Mouse (Mus musculus) intestine, embryonic 16.5 days (tissue): ENCODE data around the gene Ang2. TPM values are rescaled to one million over a fixed set of nuclear protein-coding genes. Genes with fewer than 3 reads are reported as not detected.
"Not testable (repeated sequence)": the region's sequence is repeated elsewhere in the genome, so short reads cannot be mapped to it uniquely, and the experiment has no call there.

Source experiments
- ATAC-seq: fragments of 200-750 bp; cut with Nextera tagmentation; 2 replicates; pipeline ENCODE4 v1.8.0; 2017; ENCODE audit warnings: moderate TSS enrichment, moderate library complexity
- H3K27ac ChIP-seq: fragments of 300-500 bp; sonication (generic); 2 replicates; pipeline ENCODE4 v1.5.1; 2014; ENCODE audit warnings: mild to moderate bottlenecking, low read length
- H3K27me3 ChIP-seq: fragments of 300-500 bp; sonication (generic); replicated peaks from 2 replicates; pipeline ENCODE4 v1.6.1; 2014; ENCODE audit warnings: low read length, control low read depth, mixed read lengths; ENCODE audit not compliant: control insufficient read depth, insufficient read depth
- H3K36me3 ChIP-seq: fragments of 300-500 bp; sonication (generic); 2 replicates; pipeline ENCODE4 v1.6.1; 2014; ENCODE audit warnings: low read length, control low read depth; ENCODE audit not compliant: control insufficient read depth, insufficient read depth
- H3K4me1 ChIP-seq: fragments of 300-500 bp; sonication (generic); 2 replicates; pipeline ENCODE4 v1.6.1; 2014; ENCODE audit warnings: low read length, control low read depth, mixed read lengths; ENCODE audit not compliant: control insufficient read depth, insufficient read depth
- H3K4me2 ChIP-seq: fragments of 300-500 bp; sonication (generic); 2 replicates; pipeline ENCODE4 v1.6.1; 2014; ENCODE audit warnings: low read depth, low read length, control low read depth
- H3K4me3 ChIP-seq: fragments of 300-500 bp; sonication (generic); 2 replicates; pipeline ENCODE4 v1.5.1; 2014; ENCODE audit warnings: mild to moderate bottlenecking, low read length
- H3K9ac ChIP-seq: fragments of 300-500 bp; sonication (generic); 2 replicates; pipeline ENCODE4 v1.6.1; 2014; ENCODE audit warnings: low read depth, low read length
- H3K9me3 ChIP-seq: fragments of 300-500 bp; sonication (generic); 2 replicates; pipeline ENCODE4 v1.6.1; 2016; ENCODE audit warnings: low read length, control low read depth; ENCODE audit not compliant: control insufficient read depth
- WGBS: fragments of 180-500 bp; shearing (Covaris S2); extraction: QIAGEN DNeasy Blood & Tissue Kit; methylation state at CpG from one replicate; pipeline ENCODE4 v1.1.7; 2014; 5-methylcytosine and 5-hydroxymethylcytosine counted together
- polyA plus RNA-seq: library from polyadenylated mRNA; unstranded; fragments of >200 nt; fragmentation: Nextera tagmentation; extraction: Ambion mirVana; gene quantifications from 2 replicates; pipeline ENCODE4 v1.2.1, GENCODE M21; 2015

Ang2 gene
- polyA plus RNA-seq, result not detected in 2 replicates

DNA sequence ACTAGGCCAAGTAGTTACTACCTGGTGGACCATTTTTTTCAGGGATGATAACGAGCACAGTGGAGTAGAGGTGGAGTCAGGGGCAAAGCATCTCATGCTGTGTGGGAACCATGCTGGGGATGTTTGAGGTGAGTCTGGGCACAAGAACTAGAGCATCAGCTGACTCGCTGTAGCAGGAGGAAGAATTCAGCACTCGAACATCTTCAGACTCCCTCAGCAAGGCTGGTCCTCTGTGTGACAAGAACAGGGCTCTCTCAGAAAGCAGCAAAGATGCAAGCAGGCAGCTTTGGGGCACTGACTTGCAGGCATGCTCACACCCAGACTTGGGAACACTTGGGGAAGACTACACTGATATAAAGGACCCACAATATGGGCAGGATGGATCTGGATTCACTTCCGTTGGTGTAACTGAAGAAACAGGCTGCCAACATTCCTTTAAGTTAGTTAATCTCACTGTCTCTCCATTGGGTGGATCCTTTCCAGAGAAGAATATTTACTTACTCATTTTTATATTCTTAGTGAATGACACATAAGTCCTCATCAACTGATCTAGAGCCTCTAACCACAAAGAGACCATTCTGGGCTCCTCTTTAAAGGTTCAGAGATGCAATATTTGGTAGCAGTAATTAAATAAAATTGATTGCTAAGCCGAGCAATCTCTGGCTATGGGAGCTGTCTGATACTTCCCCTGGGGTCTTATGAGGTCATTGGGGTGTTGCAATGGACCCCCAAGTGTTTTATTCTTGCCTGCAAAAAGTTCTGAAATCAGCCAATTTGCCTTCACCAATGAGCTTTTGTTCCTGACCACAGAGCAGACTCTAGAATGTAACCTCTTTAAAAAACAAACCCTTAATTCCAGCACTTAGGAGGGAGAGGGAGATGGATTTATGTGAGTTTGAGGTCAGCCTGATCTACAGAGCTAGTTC, at the start of gene Ang2:
TSS of gene Ang2 (minus strand) at position 51 of the 926 bp plus-strand sequence.
- WGBS, result 82% methylated on average over 5 of the region's 5 CpGs
- no peak within 1 kb of the TSS for H3K4me3 ChIP-seq
- no peak within 1 kb of the TSS for H3K4me2 ChIP-seq
- H3K36me3 ChIP-seq, result no peaks in the 10 kb centered on the region
- H3K9me3 ChIP-seq, result no peaks in the 10 kb centered on the region
- no peaks in the 10 kb centered on the region for H3K4me1 ChIP-seq
- H3K27me3 ChIP-seq, result no peaks in the 10 kb centered on the region
- no peak within 1 kb of the TSS for H3K9ac ChIP-seq
- no peak within 1 kb of the TSS for H3K27ac ChIP-seq
- no peak for ATAC-seq

DNA sequence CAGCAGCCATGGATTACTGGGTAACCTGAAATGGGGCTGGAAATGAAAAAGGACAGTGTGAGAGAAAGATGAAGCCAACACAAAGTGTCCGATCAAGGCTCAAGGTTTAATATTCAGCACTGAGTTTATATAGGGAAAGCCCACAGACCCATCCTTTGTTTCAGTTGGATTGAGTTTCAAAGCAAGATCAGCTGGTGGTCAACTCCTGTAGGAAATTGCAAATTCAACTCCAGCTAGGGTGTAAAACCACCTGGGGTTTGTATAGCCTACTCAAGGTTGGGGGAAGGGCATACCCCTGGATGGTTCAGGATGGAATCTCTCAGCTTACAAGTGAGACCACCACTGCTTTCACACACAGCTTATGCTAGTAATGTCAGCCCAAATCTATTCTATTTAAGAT, 48.8 kb upstream of the Ang2 start:
- Histone ChIP-seq H3K36me3 (no peaks in the 10 kb centered on the region), H3K27ac (no peak overlapping the region), H3K27me3 (no peaks in the 10 kb centered on the region), H3K4me1 (no peaks in the 10 kb centered on the region), H3K4me2 (no peak overlapping the region), H3K9ac (no peak overlapping the region), H3K4me3 (no peak overlapping the region), H3K9me3 (no peaks in the 10 kb centered on the region)
- 98% methylated on average over 1 of the region's 1 CpGs for WGBS
- ATAC-seq, result no peak

- Histone ChIP-seq H3K4me1 (no peaks in the 10 kb centered on the region), H3K9ac (no peak overlapping the region), H3K36me3 (no peaks in the 10 kb centered on the region), H3K4me2 (no peak overlapping the region), H3K27me3 (no peaks in the 10 kb centered on the region), H3K27ac (no peak overlapping the region), H3K4me3 (no peak overlapping the region), H3K9me3 (no peaks in the 10 kb centered on the region)
- no peak for ATAC-seq
These were observed 42.0 kb upstream of the Ang2 start for GRCm38 (mm10) chr14:51240899-51241298.

GRCm38 (mm10) chr14:51237488-51237887, 38.5 kb upstream of the Ang2 start:
- H3K4me2 ChIP-seq, H3K27me3 ChIP-seq, H3K27ac ChIP-seq, H3K4me1 ChIP-seq, H3K4me3 ChIP-seq, H3K36me3 ChIP-seq, H3K9ac ChIP-seq, H3K9me3 ChIP-seq, ATAC-seq: not testable (repeated sequence)
- WGBS, result 89% methylated on average over 1 of the region's 1 CpGs

GRCm38 (mm10) chr14:51229657-51230056, 30.7 kb upstream of the Ang2 start:
- not testable (repeated sequence) for H3K36me3 ChIP-seq, H3K4me2 ChIP-seq, H3K9me3 ChIP-seq, H3K27ac ChIP-seq, H3K27me3 ChIP-seq, H3K4me1 ChIP-seq, H3K9ac ChIP-seq, H3K4me3 ChIP-seq, ATAC-seq
- 62% methylated on average over 4 of the region's 4 CpGs for WGBS

DNA sequence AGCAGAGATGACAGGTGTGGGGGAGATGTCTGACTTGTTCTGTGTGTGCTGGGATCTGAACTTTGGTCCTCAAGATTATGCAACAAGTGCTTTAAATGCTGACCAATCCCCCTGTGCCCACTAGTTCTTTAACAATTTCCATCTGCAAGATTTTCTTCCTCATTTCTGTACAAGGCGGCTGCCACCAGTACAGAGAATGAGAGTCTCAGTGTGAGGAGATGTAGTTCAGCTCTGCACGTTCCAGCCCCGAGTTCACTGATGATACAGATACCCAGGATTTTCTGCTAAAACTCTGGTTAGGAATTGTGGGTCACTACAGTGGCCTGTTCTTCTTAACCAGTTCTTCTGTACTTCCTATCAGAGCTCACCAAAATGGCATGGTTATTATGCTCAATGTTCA, 21.1 kb upstream of the Ang2 start:
- H3K36me3 ChIP-seq, H3K27me3 ChIP-seq, H3K4me3 ChIP-seq, H3K9me3 ChIP-seq, ATAC-seq, H3K4me1 ChIP-seq, H3K27ac ChIP-seq, H3K9ac ChIP-seq, H3K4me2 ChIP-seq: not testable (repeated sequence)
- 84% methylated on average over 3 of the region's 3 CpGs for WGBS

DNA sequence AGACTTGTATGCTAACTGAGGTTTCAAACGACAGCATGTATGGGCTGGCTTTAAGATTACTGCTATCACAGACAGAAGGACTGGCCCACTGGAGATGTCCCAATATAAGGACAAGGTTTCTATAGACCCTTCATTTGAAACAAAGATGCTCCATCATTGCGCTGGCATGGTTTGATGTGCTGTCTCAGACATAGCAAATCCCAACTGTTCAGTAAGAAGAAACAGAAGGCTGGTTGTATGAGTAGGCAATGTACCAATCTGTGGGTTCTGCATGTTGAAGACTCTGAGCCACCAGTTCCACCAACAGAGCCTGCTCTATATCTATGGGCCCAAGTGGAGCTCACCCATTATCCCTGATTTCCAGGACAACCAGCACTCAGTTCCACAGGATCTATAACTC, 4.2 kb upstream of the Ang2 start, which contains the start of gene Ear14:
TSS of gene Ear14 (plus strand) at position 277 of the 400 bp plus-strand sequence.
- Histone ChIP-seq H3K4me1 (no peaks in the 10 kb centered on the region), H3K36me3 (no peaks in the 10 kb centered on the region), H3K4me2 (no peak within 1 kb of the TSS), H3K27ac (no peak within 1 kb of the TSS), H3K27me3 (no peaks in the 10 kb centered on the region), H3K9me3 (no peaks in the 10 kb centered on the region), H3K4me3 (no peak within 1 kb of the TSS), H3K9ac (no peak within 1 kb of the TSS)
- 95% methylated on average over 2 of the region's 2 CpGs for WGBS
- ATAC-seq, result no peak

DNA sequence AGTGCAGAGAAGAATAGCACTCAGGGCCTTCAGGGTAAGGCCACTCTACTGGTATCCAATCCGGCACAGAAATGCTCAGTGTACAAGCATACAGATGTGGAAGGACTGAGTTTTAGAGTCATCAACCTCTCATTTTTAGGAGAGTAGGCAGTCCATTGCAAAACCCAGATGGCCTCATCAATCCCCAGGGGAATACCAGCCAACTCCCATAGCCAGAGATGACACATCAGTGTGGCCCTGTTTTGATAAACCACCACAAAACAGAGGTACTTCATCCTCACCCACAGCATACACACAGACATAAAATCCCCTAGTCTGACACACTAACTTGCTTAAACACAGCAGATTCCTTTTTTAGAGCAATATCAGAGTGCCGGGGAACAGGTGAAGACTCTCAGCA, 1.5 kb upstream of the Ang2 start:
- Histone ChIP-seq H3K9ac (no peak overlapping the region), H3K36me3 (no peaks in the 10 kb centered on the region), H3K4me3 (no peak overlapping the region), H3K27me3 (no peaks in the 10 kb centered on the region), H3K27ac (no peak overlapping the region), H3K9me3 (no peaks in the 10 kb centered on the region), H3K4me1 (no peaks in the 10 kb centered on the region), H3K4me2 (no peak overlapping the region)
- ATAC-seq, result no peak
- WGBS, result 86% methylated on average over 2 of the region's 2 CpGs

GRCm38 (mm10) chr14:51200054-51200453, 1.1 kb upstream of the Ang2 start:
- Histone ChIP-seq H3K4me1 (no peaks in the 10 kb centered on the region), H3K27ac (no peak overlapping the region), H3K4me3 (no peak overlapping the region), H3K9ac (no peak overlapping the region), H3K27me3 (no peaks in the 10 kb centered on the region), H3K4me2 (no peak overlapping the region), H3K36me3 (no peaks in the 10 kb centered on the region), H3K9me3 (no peaks in the 10 kb centered on the region)
- WGBS, result 90% methylated on average over 2 of the region's 2 CpGs
- no peak for ATAC-seq
